Mouse (Mus musculus): Measurements from ENCODE around the gene Sdha. TPM values are rescaled to one million over a fixed set of nuclear protein-coding genes. Genes with fewer than 3 reads are reported as not detected.
A peak's percentile ranks its signal among the peaks of the same experiment; 100 is the strongest.

The Sdha gene
- polyA plus RNA-seq, 1 experiment from 2014 or later, result 221 TPM

DNA sequence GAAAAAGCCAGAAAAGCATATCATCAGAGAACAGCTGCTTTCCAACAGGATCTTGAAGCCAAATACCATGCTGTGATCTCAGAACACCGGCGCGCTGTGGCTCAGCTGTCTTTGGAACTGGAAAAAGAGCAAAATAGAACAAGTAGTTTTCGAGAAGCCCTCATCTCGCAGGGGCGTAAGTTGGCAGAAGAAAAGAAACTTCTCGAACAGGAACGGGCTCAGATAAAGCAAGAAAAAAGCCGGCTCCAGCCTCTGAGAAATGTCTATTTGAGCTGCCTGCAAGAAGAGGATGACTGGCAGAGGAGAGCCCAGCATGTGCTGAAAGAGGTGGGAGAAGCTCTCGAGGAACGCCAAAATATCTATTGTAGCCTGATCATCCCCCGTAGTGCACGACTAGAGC lies 6.4 kb upstream of the Sdha start:
- ATAC-seq (ENCODE audit: insufficient number of reproducible peaks, low FRiP score, low TSS enrichment, low read depth), result no peak
- WGBS, result 97% methylated on average over 13 of the region's 13 CpGs
- Histone ChIP-seq H3K36me3 (peaks cover 49% of the 10 kb centered on the region), H3K4me3 (replicated peaks) (no peak overlapping the region), H3K27ac (replicated peaks) (no peak overlapping the region), H3K27me3 (no peaks in the 10 kb centered on the region), H3K9me3 (replicated peaks) (no peaks in the 10 kb centered on the region), H3K9ac (no peak overlapping the region), H3K4me1 (no peaks in the 10 kb centered on the region), H3K4me2 (replicated peaks) (no peak overlapping the region)

- H3K27ac ChIP-seq (replicated peaks), result peak overlapping the region; percentile 86
Observed at GRCm38 (mm10) chr13:74350435-74350906, 391 bp upstream of the Sdha start.

DNA sequence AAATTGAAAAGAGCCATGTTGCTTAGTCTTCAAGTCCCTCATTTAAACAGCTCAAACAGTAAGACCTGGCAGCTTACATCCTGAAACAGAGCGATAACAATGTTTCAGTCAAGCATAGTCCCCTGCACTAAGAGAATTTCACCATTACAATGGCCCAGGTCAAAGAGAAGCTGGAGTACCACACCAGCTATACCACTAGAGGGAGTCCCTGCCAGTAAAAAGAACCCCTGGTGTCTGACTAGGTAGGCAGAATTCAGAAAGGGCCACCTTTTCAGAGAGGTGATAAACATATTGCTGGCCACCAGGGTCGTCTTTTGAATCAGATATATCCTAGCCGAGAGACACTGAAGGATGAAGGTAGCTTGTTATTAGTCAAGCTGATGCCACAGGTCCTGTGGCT lies 9.0 kb downstream of the Sdha start:
- H3K36me3 ChIP-seq, result peaks cover 49% of the 10 kb centered on the region
- no peaks in the 10 kb centered on the region for H3K27me3 ChIP-seq
- no peak overlapping the region for H3K9ac ChIP-seq
- no peak overlapping the region for H3K4me2 ChIP-seq (replicated peaks)
- ATAC-seq (ENCODE audit: insufficient number of reproducible peaks, low FRiP score, low TSS enrichment, low read depth), result no peak
- no peaks in the 10 kb centered on the region for H3K9me3 ChIP-seq (replicated peaks)
- H3K27ac ChIP-seq (replicated peaks), result no peak overlapping the region
- WGBS, result 54% methylated on average over 3 of the region's 3 CpGs
- no peaks in the 10 kb centered on the region for H3K4me1 ChIP-seq
- no peak overlapping the region for H3K4me3 ChIP-seq (replicated peaks)

More at GRCm38 (mm10) chr13:74350435-74350906, 391 bp upstream of the Sdha start:
- peaks cover 15% of the 10 kb centered on the region for H3K4me1 ChIP-seq
- peak overlapping the region; percentile 52 for H3K4me2 ChIP-seq (replicated peaks)
- H3K4me3 ChIP-seq (replicated peaks), result peak overlapping the region; percentile 82
- ATAC-seq (ENCODE audit: insufficient number of reproducible peaks, low FRiP score, low TSS enrichment, low read depth), result no peak
- peak overlapping the region; percentile 87 for H3K9ac ChIP-seq
- no peaks in the 10 kb centered on the region for H3K27me3 ChIP-seq
- H3K9me3 ChIP-seq (replicated peaks), result no peaks in the 10 kb centered on the region
- H3K36me3 ChIP-seq, result peaks cover 5% of the 10 kb centered on the region
- WGBS, result 1% methylated on average over 15 of the region's 15 CpGs

DNA sequence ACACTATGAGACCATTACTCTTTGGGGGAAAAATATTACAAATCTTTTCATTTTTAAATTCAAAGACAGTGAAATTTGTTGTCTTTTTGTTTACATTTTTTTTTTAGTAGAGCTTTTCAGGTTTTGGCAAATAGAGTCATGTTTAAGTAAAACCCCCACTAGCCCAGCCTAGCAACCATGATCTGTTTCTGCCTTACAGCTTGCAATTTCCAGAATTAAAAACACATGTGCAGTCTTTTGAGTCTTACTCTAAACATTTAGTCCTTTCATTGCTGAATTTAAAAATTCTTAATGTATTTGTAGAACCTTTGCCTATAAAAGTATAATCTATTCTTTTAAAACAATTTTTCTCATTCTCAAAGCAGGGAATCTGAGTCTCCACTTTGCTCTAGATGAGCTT lies 20.8 kb downstream of the Sdha start:
- H3K4me3 ChIP-seq (replicated peaks), result no peak overlapping the region
- peaks cover 72% of the 10 kb centered on the region for H3K36me3 ChIP-seq
- H3K4me2 ChIP-seq (replicated peaks), result no peak overlapping the region
- no peaks in the 10 kb centered on the region for H3K27me3 ChIP-seq
- 0 out of 2 replicates have a peak overlapping the region, but pooled peaks have one; percentile 67 for H3K27ac ChIP-seq (replicated peaks)
- no peak for ATAC-seq (ENCODE audit: insufficient number of reproducible peaks, low FRiP score, low TSS enrichment, low read depth)
- H3K4me1 ChIP-seq, result no peaks in the 10 kb centered on the region
- no peaks in the 10 kb centered on the region for H3K9me3 ChIP-seq (replicated peaks)
- no peak overlapping the region for H3K9ac ChIP-seq

DNA sequence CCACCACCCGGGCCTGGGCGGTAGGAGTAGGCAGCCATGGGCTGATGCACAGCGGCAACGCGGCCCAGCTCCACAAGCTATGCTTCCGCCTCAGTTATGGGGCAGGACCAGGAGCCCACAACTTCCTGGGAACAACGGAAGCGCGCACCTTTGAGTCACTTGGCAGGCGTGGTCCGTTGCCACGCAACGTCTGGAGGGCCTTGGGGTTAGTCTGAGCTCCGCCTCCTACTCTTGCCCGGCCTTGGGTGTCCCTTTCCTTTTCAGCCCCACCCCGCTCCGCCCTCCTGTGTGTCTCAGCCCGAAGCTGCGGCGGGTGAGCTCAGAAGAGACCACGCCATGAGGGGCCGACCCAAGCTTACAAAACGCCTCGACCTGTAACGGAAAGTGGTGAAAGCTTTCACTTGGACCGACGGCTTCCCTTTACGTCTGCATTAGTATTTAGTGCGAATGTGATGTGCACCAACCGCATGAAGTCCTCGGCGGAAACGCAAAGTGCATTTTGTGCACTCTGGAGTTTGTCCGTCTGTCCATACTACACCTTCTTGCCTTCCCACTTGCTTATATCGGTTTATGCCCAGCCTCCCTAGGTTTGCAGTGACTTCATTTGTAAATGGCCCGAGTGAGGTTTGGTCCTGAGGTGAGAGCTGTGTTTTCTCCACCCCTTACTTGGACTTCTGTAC lies 32.8 kb downstream of the Sdha start, which contains the start of gene Pdcd6:
Pdcd6 (minus strand) TSS at position 411 of the 680 bp plus-strand sequence.
- peak; percentile 98 for ATAC-seq (ENCODE audit: insufficient number of reproducible peaks, low FRiP score, low TSS enrichment, low read depth)
- WGBS, result 1% methylated on average over 36 of the region's 36 CpGs
- Histone ChIP-seq H3K27ac (replicated peaks) (peak within 1 kb of the TSS; percentile 86), H3K9ac (peak within 1 kb of the TSS; percentile 95), H3K4me2 (replicated peaks) (peak within 1 kb of the TSS; percentile 70), H3K9me3 (replicated peaks) (no peaks in the 10 kb centered on the region), H3K36me3 (peaks cover 25% of the 10 kb centered on the region), H3K4me3 (replicated peaks) (peak within 1 kb of the TSS; percentile 92), H3K27me3 (no peaks in the 10 kb centered on the region), H3K4me1 (0 out of 2 replicates have a peak, but pooled peaks cover 9% of the 10 kb centered on the region)

DNA sequence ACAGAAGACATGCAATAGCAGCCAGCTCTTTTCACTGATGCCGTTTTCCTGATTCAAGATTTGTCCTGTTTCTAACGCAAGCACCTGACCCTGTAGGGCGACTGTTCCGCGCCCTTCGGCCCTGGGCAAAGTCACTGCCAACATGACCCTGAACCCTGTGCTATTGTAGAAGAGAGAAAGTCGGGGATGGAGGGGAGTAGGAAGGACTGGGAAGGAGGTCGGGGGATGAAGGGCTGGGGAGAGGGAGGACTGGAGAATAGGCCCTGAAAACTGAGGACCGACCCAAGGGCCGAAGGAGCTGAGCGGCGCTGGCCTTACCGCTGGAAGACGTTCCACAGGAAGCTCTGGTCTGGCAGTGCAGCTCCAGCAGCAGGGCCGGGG lies 33.3 kb downstream of the Sdha start:
- Histone ChIP-seq H3K4me1 (0 out of 2 replicates have a peak, but pooled peaks cover 9% of the 10 kb centered on the region), H3K4me3 (replicated peaks) (peak overlapping the region; percentile 92), H3K9ac (peak overlapping the region; percentile 95), H3K4me2 (replicated peaks) (peak overlapping the region; percentile 70), H3K9me3 (replicated peaks) (no peaks in the 10 kb centered on the region), H3K36me3 (peaks cover 19% of the 10 kb centered on the region), H3K27me3 (no peaks in the 10 kb centered on the region), H3K27ac (replicated peaks) (peak overlapping the region; percentile 86)
- WGBS, result 2% methylated on average over 15 of the region's 15 CpGs
- ATAC-seq (ENCODE audit: insufficient number of reproducible peaks, low FRiP score, low TSS enrichment, low read depth), result no peak; the same call in 1 of the 2 replicates

DNA sequence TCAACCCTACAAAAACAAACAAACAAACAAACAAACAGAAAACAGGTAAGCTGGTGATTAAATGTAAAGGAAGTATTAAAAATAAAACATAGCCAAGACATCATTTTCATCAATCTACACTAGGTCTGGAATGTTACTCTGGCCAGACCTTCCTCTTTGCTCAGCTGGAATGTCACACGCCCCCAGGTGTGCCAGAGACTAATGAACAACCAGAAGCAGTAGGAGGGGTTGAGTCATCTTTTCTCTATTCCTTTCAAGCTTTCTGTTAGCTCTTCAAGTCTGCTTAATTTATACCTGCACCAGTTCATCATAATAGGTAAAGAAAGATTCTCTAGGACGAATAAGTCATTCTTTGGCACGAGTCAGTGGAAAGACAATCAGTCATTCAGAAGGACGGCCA lies 33.7 kb downstream of the Sdha start:
- peak overlapping the region; percentile 86 for H3K27ac ChIP-seq (replicated peaks)
- 27% methylated on average over 4 of the region's 4 CpGs for WGBS
- H3K4me3 ChIP-seq (replicated peaks), result peak overlapping the region; percentile 92
- H3K9ac ChIP-seq, result peak overlapping the region; percentile 95
- no peaks in the 10 kb centered on the region for H3K27me3 ChIP-seq
- 0 out of 2 replicates have a peak, but pooled peaks cover 9% of the 10 kb centered on the region for H3K4me1 ChIP-seq
- H3K36me3 ChIP-seq, result peaks cover 15% of the 10 kb centered on the region
- H3K9me3 ChIP-seq (replicated peaks), result no peaks in the 10 kb centered on the region
- peak overlapping the region; percentile 70 for H3K4me2 ChIP-seq (replicated peaks)
- no peak for ATAC-seq (ENCODE audit: insufficient number of reproducible peaks, low FRiP score, low TSS enrichment, low read depth)

GRCm38 (mm10) chr13:74314616-74315015 lies 35.5 kb downstream of the Sdha start:
- no peak for ATAC-seq (ENCODE audit: insufficient number of reproducible peaks, low FRiP score, low TSS enrichment, low read depth)

GRCm38 (mm10) chr13:74305780-74306179 lies 44.3 kb downstream of the Sdha start:
- H3K9me3 ChIP-seq (replicated peaks), result no peaks in the 10 kb centered on the region
- H3K27me3 ChIP-seq, result no peaks in the 10 kb centered on the region
- 94% methylated on average over 1 of the region's 1 CpGs for WGBS
- H3K4me2 ChIP-seq (replicated peaks), result no peak overlapping the region
- ATAC-seq (ENCODE audit: insufficient number of reproducible peaks, low FRiP score, low TSS enrichment, low read depth), result no peak
- no peaks in the 10 kb centered on the region for H3K4me1 ChIP-seq
- H3K27ac ChIP-seq (replicated peaks), result no peak overlapping the region
- peaks cover 70% of the 10 kb centered on the region for H3K36me3 ChIP-seq
- H3K9ac ChIP-seq, result no peak overlapping the region
- H3K4me3 ChIP-seq (replicated peaks), result no peak overlapping the region

More at GRCm38 (mm10) chr13:74314616-74315015, 35.5 kb downstream of the Sdha start:
- Histone ChIP-seq H3K4me2 (replicated peaks) (no peak overlapping the region), H3K36me3 (peaks cover 22% of the 10 kb centered on the region), H3K4me1 (0 out of 2 replicates have a peak, but pooled peaks cover 9% of the 10 kb centered on the region), H3K27me3 (no peaks in the 10 kb centered on the region), H3K9me3 (replicated peaks) (no peaks in the 10 kb centered on the region), H3K9ac (no peak overlapping the region), H3K27ac (replicated peaks) (no peak overlapping the region), H3K4me3 (replicated peaks) (no peak overlapping the region)
- 96% methylated on average over 3 of the region's 3 CpGs for WGBS

GRCm38 (mm10) chr13:74305380-74305779 lies 44.7 kb downstream of the Sdha start:
- Histone ChIP-seq H3K4me3 (replicated peaks) (no peak overlapping the region), H3K27ac (replicated peaks) (no peak overlapping the region), H3K27me3 (no peaks in the 10 kb centered on the region), H3K36me3 (peaks cover 66% of the 10 kb centered on the region), H3K4me1 (no peaks in the 10 kb centered on the region), H3K9me3 (replicated peaks) (no peaks in the 10 kb centered on the region), H3K9ac (no peak overlapping the region), H3K4me2 (replicated peaks) (no peak overlapping the region)
- no peak for ATAC-seq (ENCODE audit: insufficient number of reproducible peaks, low FRiP score, low TSS enrichment, low read depth)
- WGBS, result 85% methylated on average over 6 of the region's 6 CpGs

- Histone ChIP-seq H3K4me3 (replicated peaks) (no peak overlapping the region), H3K27ac (replicated peaks) (no peak overlapping the region), H3K36me3 (peaks cover 40% of the 10 kb centered on the region), H3K4me1 (no peaks in the 10 kb centered on the region), H3K27me3 (no peaks in the 10 kb centered on the region), H3K4me2 (replicated peaks) (no peak overlapping the region), H3K9me3 (replicated peaks) (no peaks in the 10 kb centered on the region), H3K9ac (no peak overlapping the region)
- WGBS, result 83% methylated on average over 10 of the region's 10 CpGs
- no peak for ATAC-seq (ENCODE audit: insufficient number of reproducible peaks, low FRiP score, low TSS enrichment, low read depth)
Observed at GRCm38 (mm10) chr13:74302050-74303037, 47.7 kb downstream of the Sdha start.

Measured in embryonic facial prominence, embryonic 15.5 days (tissue).